Mouse (Mus musculus) induced T-regulatory cell, adult 2 months (primary cell): ENCODE measurements around the gene Col11a2.

Source experiments
- DNase-seq: peaks from one replicate; pipeline ENCODE4 v3.0.0-alpha.2; 2012; ENCODE audit warnings: low read depth

The Col11a2 gene

DNA sequence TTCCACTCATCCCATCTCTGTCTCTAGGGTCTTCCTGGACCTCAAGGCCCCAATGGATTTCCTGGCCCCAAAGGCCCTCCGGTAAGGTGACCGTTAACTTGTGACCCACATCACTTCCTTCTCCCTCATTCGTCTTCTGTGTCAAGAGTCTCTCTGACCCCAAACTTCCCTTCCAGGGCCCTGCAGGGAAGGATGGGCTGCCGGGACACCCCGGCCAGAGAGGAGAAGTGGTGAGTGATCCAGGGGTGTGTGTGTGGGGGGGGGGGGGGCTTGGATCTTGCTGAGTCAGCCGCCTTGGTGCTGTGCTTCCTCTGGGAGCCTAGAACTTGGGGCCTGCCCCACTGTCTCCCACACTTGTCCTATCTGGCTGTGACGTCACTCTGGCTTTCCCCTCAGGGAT is 18.0 kb downstream of the Col11a2 start:
- no peak for DNase-seq

GRCm38 (mm10) chr17:34068864-34069263 is 29.6 kb downstream of the Col11a2 start:
- peak; percentile 43 for DNase-seq

- peak; percentile 48 for DNase-seq
These were observed 32.9 kb downstream of the Col11a2 start for GRCm38 (mm10) chr17:34072091-34072490.

- peak; percentile 92 for DNase-seq
These were observed 36.0 kb downstream of the Col11a2 start for GRCm38 (mm10) chr17:34075271-34075670.

- DNase-seq = peak; percentile 93
These were observed 38.3 kb downstream of the Col11a2 start for GRCm38 (mm10) chr17:34077549-34077948.

GRCm38 (mm10) chr17:34078148-34078547 is 38.9 kb downstream of the Col11a2 start:
- DNase-seq = peak; percentile 59

DNA sequence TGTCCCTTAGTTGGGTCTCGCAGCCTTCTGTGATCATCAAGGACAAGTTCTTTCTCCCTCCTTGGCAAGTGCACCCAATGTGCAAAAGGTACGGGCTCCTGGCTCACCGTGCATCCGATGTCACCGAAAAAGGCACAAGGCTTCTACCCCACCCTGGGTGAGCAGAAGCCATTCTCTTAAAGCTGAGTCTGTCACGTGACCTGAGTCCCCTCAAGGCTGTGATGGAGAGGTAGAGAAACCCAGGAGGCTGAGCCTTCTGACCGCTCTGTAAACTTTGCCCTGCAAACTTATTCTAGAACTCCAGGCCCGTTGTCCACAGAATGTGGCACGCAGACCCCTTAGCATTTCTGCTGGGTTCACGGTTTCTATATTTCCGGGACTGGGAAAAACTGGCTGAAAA is 39.8 kb downstream of the Col11a2 start:
- no peak for DNase-seq

DNA sequence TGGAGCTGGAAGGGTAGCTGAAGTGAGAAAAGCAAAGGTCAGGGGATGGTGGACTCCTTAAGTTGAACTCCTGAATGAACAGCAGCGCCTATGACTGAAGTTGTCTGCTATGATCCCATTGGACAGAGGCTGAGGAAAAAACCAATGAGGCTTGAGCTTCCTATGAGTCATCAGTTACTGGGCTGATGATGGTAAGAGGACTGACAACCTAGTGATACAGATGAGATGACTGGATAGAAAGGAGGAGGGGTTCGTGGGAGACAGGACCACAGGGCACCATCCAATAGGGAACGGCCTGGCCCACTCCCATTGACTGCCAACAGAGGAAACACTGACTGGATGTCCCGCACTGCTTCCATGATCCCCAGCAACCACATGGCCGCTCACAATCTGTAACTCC is 40.4 kb downstream of the Col11a2 start:
- peak; percentile 84 for DNase-seq

DNA sequence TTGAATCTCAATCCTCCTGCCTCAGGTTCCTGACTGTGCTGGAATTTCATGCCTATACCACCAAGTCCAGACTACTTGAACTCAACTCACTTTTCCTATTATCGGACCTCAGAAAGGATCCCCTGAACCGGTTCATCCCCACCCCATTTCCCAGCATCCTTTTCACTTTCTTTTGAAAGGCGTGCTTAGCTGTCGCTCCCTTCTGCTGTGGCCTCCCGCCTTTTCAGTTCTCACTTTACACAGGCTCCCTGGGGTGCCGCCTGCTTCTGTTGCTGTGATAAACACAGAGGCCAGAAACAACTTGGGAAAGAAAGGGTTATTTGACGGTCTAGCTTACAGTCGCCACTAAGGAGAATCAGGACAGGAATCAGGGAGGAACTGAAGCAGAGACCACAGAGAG is 43.9 kb downstream of the Col11a2 start:
- no peak for DNase-seq

GRCm38 (mm10) chr17:34087386-34087785 is 48.1 kb downstream of the Col11a2 start:
- DNase-seq = no peak

- DNase-seq = no peak
These were observed 48.9 kb downstream of the Col11a2 start for GRCm38 (mm10) chr17:34088124-34088523.

GRCm38 (mm10) chr17:34090923-34091322 is 51.7 kb downstream of the Col11a2 start:
- DNase-seq = peak; percentile 78

- DNase-seq = peak; percentile 62
These were observed 53.1 kb downstream of the Col11a2 start, which contains the start of gene H2-Oa for GRCm38 (mm10) chr17:34092197-34092875. Gene H2-Oa (plus strand): TSS chr17:34092340.

DNA sequence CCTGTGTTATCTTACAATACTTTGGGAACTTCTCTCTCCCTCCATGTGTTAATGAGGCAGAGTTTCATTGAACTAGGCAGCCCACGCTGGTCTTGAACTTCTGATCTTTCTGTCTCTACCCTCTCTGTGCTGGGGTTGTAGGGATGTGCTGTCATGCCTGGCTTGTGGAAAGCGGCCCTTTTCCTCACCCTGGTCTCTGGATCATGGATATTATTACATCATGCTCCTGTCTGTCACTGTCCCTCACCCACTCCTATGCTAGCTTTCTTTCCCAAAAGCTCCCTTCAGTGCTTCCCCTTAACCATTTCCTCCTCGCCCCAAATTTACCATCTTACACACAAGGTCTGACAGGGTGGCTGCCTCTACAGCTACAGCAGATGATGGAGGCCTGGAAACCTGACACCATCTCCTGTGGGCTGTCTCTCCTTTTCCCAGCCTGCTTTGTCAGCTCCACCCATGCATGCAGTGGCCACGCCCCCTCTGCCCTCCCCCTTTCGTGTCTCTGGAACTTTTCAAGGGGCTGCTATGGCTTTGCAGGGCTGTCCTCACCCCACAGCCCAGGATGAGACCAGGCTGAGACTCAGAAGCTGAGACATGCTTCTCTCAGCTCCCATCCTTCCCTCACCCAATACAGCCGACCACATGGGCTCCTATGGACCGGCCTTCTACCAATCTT is 54.1 kb downstream of the Col11a2 start:
- DNase-seq = peak; percentile 34

- peak; percentile 42 for DNase-seq
These were observed 55.2 kb downstream of the Col11a2 start for GRCm38 (mm10) chr17:34094283-34095035.

DNA sequence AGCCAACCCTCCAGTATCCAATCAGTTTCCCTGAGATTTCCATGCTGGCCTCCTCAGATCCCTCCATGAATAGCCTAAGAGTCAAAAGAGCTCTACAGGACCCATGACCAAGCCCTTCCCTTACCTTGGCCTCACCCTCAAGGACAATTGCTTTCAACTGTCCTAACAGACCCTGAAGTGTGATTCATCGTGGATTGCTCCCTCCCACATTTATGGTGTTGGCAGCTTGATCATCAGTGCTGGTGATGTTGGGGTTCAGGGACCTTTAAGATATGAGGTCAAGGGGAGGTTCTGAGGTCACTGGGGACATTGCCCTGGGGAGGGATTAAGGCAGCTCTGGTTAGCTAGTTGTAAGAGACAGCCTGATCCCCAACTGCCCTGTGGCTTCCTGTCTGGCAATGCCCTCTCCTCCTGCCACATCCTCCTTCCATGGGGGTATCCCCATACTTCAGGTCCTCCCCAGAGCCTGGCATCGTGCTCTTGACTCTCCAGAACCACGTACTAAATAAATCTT is 57.3 kb downstream of the Col11a2 start:
- DNase-seq = peak; percentile 61

GRCm38 (mm10) chr17:34097272-34097671 is 58.0 kb downstream of the Col11a2 start:
- DNase-seq = peak; percentile 25

DNA sequence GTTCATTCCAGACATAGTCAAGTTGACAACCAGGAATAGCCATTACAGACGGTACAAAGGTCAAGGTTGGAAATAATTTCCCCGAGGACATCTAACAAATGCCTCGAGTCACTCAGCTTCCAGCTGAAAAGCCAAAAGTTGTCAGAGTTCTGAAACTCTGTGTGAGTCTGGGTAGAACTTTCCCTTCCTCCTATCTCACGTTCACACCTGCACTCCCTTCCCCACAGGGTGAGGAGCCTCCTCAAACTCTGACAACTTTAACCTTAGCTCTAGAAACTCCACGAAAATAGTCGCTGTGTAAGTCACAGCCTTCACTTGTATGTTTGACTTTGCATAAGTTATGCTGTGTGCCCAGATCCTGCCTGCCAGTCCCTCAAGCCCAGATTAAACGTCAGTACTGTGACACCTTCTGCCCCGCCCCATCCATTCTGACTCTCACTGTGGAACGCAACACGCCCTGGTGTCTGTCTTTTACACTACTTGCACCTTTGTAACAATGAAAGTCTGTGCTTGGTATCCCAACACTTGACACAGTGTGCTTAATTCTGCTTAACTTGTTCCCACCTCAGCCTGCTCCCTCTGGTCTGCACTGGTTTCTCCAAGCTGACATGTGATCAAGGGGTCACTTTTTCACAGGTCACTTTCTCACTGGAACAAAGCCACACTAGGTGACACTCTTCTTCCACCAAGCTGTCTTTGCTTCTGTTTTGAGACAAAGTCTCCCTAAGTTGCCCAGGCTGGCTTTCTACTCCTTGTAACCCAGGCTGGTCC is 59.7 kb downstream of the Col11a2 start:
- DNase-seq = peak; percentile 45

- DNase-seq = no peak
These were observed 60.3 kb downstream of the Col11a2 start for GRCm38 (mm10) chr17:34099531-34099930.

DNA sequence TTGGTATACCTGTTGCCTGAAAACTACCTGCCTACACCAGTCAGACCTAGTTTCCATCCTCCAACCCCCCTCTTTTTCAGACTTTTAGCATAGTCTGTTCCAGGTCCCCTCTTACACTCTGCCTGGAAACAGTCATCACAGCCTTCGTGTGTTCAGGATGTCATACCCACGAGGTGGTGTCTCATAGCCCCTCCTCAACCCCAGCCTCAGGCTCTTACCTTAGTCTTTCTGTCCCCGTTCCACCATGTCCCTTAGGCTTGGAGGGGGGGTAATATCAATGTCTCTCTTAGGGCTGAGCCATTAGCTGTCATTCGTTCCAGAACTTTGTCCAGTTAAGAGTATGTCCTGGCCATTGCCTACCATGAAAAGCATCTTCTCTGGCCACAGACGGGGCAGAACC is 61.9 kb downstream of the Col11a2 start:
- DNase-seq = no peak

- peak; percentile 99 for DNase-seq
These were observed 62.4 kb downstream of the Col11a2 start for GRCm38 (mm10) chr17:34101604-34102032.

- peak; percentile 89 for DNase-seq
These were observed 63.6 kb downstream of the Col11a2 start for GRCm38 (mm10) chr17:34102831-34103230.
